Mouse (Mus musculus) neural tube, embryonic 12.5 days (tissue): Measurements from ENCODE around the gene Tagln2. TPM values are rescaled to one million over a fixed set of nuclear protein-coding genes. Genes with fewer than 3 reads are reported as not detected.
A peak's percentile ranks its signal among the peaks of the same experiment; 100 is the strongest.

Experiments used
- ATAC-seq: fragments of 200-750 bp; cut with Nextera tagmentation; 2 replicates; pipeline ENCODE4 v1.8.0; 2017; ENCODE audit warnings: low read depth, mild to moderate bottlenecking, moderate TSS enrichment, moderate library complexity; ENCODE audit not compliant: low FRiP score
- H3K27ac ChIP-seq: fragments of 300-500 bp; sonication (generic); 2 replicates; pipeline ENCODE4 v1.5.1; 2016
- H3K27me3 ChIP-seq: fragments of 300-500 bp; sonication (generic); replicated peaks from 2 replicates; pipeline ENCODE4 v1.6.1; 2016; ENCODE audit warnings: mild to moderate bottlenecking
- H3K36me3 ChIP-seq: fragments of 300-500 bp; sonication (generic); 2 replicates; pipeline ENCODE4 v1.6.1; 2016; ENCODE audit warnings: mild to moderate bottlenecking
- H3K4me1 ChIP-seq: fragments of 300-500 bp; sonication (generic); 2 replicates; pipeline ENCODE4 v1.6.1; 2016
- H3K4me2 ChIP-seq: fragments of 300-500 bp; sonication (generic); replicated peaks from 2 replicates; pipeline ENCODE4 v1.6.1; 2016; ENCODE audit warnings: mild to moderate bottlenecking
- H3K4me3 ChIP-seq: fragments of 300-500 bp; sonication (generic); 2 replicates; pipeline ENCODE4 v1.5.1; 2016
- H3K9ac ChIP-seq: fragments of 300-500 bp; sonication (generic); 2 replicates; pipeline ENCODE4 v1.6.1; 2016; ENCODE audit warnings: mild to moderate bottlenecking
- H3K9me3 ChIP-seq: fragments of 300-500 bp; sonication (generic); 2 replicates; pipeline ENCODE4 v1.6.1; 2016; ENCODE audit warnings: mild to moderate bottlenecking
- WGBS: fragments of 180-500 bp; shearing (Covaris S2); methylation state at CpG from one replicate; pipeline ENCODE4 v1.1.7; 2016; 5-methylcytosine and 5-hydroxymethylcytosine counted together
- polyA plus RNA-seq: library from polyadenylated mRNA; unstranded; fragments of >200 nt; fragmentation: Nextera tagmentation; extraction: Ambion mirVana; gene quantifications from 2 replicates; pipeline ENCODE4 v1.2.1, GENCODE M21; 2016

Gene Tagln2
- polyA plus RNA-seq, 1 experiment from 2014 or later = 131 TPM

DNA sequence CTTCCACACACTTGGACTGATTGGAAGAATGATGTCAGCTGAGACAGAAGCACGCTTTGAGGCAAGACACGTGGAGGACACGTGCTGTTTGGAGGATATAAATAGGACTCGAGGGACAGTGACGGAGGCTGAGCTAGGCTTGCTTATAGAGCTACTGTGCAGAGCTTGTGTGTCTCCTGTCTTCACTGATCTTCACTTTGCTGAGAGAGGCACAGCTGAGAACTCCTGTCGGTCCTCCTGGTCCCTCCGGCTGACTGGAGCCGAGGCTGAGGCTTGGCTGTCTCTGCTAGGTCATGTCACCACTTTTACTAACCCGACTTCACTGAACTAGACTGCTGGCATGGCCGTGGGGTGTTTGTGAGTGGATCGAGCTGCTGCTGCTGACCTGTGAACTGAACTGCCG lies 23.9 kb downstream of the Tagln2 start:
- Histone ChIP-seq H3K27me3 (no peaks in the 10 kb centered on the region), H3K9me3 (no peaks in the 10 kb centered on the region), H3K4me2 (no peak overlapping the region), H3K36me3 (no peaks in the 10 kb centered on the region), H3K4me1 (peaks cover 15% of the 10 kb centered on the region), H3K27ac (no peak overlapping the region), H3K4me3 (no peak overlapping the region), H3K9ac (no peak overlapping the region)
- ATAC-seq = no peak
- 69% methylated on average over 12 of the region's 12 CpGs for WGBS

DNA sequence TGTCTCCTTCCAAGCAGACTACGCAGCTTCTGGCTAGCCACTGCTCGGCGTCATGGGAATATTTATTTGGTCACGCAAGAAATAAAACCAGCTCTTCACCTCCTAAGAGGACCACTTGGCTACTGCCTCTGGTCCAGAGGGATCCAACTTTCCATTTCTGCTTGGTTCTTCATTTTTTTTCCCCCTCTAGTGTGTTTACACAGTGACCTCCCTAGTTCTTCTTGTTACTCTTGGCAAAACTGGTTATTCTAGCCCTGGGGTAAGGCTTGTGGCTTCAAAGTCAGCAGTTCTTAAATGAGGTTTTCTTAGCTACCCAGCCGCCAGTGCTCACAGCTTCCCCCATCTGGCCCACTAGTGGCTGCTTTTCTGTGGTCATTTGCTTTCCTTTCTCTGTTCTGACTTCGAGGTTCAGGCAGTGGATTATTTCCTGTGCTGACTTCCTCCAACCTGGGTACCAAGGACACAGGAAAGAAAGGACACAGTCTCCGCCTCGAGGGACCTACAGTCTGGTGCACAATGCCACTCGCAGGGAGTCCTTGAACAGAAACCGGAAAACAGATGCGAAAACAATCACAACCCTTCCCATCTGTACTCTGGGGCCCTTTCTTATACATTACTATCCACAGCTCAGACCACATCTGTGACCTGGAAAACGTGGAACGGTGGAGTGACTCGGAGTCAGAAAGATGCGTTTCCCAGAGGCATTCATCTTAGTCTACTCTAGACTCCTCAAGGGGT lies 25.3 kb downstream of the Tagln2 start:
- Histone ChIP-seq H3K9me3 (no peaks in the 10 kb centered on the region), H3K4me1 (peaks cover 15% of the 10 kb centered on the region), H3K36me3 (no peaks in the 10 kb centered on the region), H3K4me2 (no peak overlapping the region), H3K4me3 (no peak overlapping the region), H3K27ac (no peak overlapping the region), H3K9ac (no peak overlapping the region), H3K27me3 (no peaks in the 10 kb centered on the region)
- WGBS = 36% methylated on average over 15 of the region's 15 CpGs
- ATAC-seq = no peak

DNA sequence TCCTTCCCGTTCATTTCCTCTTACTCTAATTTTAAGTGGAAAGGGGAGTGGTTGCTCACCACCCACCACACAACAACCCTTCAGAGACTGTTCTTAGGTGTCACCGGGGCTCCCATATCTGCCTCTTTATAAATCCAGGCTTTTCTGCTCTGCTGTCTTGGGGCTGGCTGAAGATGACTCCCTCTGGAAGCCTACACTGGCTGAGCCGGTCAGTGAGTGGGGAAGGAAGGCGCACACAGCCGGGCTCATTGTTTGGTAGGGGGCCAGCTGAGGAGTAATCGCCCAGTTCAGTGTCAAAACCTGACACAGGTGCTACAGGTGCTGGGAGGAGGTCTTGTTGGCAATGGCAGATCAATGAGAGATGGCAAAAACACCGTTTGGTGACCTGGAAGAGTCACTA lies 26.1 kb downstream of the Tagln2 start:
- Histone ChIP-seq H3K27me3 (no peaks in the 10 kb centered on the region), H3K4me2 (no peak overlapping the region), H3K27ac (no peak overlapping the region), H3K9me3 (no peaks in the 10 kb centered on the region), H3K36me3 (no peaks in the 10 kb centered on the region), H3K4me1 (peaks cover 18% of the 10 kb centered on the region), H3K4me3 (no peak overlapping the region), H3K9ac (no peak overlapping the region)
- ATAC-seq = no peak
- 80% methylated on average over 7 of the region's 7 CpGs for WGBS

DNA sequence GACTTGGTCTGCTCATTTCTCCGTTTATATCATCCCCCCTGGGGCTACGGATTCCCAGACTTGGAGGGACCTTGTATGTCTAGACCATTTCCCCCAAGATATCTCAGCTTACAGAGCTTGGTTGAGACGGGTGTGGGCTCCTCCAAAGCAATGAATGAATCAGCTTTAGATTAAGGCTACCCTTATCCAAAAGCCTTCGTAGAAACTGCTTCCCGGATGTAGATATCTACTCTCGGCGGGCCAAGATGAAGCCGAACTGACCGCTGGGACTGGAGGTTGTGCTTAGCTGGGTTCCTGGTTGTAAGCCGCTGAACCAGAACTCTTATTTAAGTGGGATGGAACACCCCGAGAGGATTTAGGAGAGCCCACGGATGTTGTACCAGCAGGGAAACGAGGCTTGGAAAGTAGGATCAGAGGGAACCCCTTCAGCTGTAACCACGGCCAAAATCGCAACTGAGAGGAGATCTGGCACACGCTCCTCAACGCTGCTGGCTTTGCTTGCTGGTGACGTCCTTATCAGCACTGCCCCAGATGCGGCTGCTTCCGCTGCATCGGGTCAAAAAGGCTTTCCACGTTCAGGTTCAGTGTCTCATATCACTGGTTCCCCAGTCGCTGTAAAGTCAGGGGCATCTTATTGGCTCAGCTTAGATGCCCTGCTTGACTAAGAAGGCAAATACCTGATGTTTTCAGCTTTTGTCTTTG lies 26.7 kb downstream of the Tagln2 start:
- Histone ChIP-seq H3K4me2 (no peak overlapping the region), H3K9me3 (no peaks in the 10 kb centered on the region), H3K4me1 (peaks cover 15% of the 10 kb centered on the region), H3K9ac (no peak overlapping the region), H3K4me3 (no peak overlapping the region), H3K36me3 (no peaks in the 10 kb centered on the region), H3K27me3 (0 out of 2 replicates have a peak, but pooled peaks cover under 1% of the 10 kb centered on the region), H3K27ac (no peak overlapping the region)
- no peak for ATAC-seq
- 83% methylated on average over 23 of the region's 23 CpGs for WGBS

DNA sequence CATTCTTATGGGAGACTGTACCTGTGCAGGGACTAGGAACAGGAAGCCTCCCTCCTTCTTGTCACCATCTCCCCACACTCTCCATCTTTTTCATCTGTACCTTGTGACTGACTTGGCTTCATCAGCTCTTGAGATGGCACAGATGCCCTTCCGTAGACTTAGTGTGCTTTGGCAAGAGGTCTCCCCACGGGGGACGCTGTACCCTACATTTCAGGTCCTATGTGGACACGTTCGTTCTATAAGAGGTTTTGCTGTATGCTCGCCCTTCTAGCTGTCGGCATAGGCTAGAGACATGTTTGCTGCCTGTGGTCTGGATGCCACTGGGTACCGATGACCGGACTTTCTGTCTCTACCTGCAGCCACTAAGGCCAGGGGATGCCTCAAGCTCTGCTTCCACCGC lies 27.6 kb downstream of the Tagln2 start:
- no peak overlapping the region for H3K4me2 ChIP-seq
- 94% methylated on average over 10 of the region's 10 CpGs for WGBS
- peaks cover 18% of the 10 kb centered on the region for H3K4me1 ChIP-seq
- H3K27me3 ChIP-seq = peaks cover 6% of the 10 kb centered on the region; the same call in 1 of the 2 replicates
- no peaks in the 10 kb centered on the region for H3K36me3 ChIP-seq
- ATAC-seq = no peak
- no peak overlapping the region for H3K9ac ChIP-seq
- no peak overlapping the region for H3K27ac ChIP-seq
- no peak overlapping the region for H3K4me3 ChIP-seq
- no peaks in the 10 kb centered on the region for H3K9me3 ChIP-seq

DNA sequence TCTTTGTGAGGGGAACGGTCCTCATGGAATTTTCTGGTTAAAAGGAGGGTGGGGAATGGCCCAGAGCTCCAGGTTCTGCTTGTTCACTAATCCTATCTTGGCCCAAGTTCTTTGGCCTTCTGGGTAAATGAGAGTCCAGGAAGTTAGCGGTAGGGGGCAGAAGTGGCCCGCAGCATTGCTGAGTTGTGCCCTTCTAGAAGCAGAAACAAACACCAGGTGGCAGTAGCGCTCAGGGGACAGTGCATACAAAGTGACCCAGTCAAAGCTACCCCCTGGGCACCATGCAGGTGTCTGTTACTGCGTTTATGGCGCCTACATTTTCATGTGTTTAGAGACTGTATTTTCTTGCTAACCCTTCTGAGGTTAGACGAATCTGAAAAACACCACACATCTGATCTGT lies 28.9 kb downstream of the Tagln2 start:
- peak; percentile 73 for ATAC-seq
- Histone ChIP-seq H3K27ac (no peak overlapping the region), H3K4me1 (peaks cover 20% of the 10 kb centered on the region), H3K4me2 (no peak overlapping the region), H3K27me3 (peaks cover 6% of the 10 kb centered on the region; the same call in 1 of the 2 replicates), H3K9ac (no peak overlapping the region), H3K9me3 (no peaks in the 10 kb centered on the region), H3K36me3 (no peaks in the 10 kb centered on the region), H3K4me3 (no peak overlapping the region)
- WGBS = 7% methylated on average over 7 of the region's 7 CpGs

DNA sequence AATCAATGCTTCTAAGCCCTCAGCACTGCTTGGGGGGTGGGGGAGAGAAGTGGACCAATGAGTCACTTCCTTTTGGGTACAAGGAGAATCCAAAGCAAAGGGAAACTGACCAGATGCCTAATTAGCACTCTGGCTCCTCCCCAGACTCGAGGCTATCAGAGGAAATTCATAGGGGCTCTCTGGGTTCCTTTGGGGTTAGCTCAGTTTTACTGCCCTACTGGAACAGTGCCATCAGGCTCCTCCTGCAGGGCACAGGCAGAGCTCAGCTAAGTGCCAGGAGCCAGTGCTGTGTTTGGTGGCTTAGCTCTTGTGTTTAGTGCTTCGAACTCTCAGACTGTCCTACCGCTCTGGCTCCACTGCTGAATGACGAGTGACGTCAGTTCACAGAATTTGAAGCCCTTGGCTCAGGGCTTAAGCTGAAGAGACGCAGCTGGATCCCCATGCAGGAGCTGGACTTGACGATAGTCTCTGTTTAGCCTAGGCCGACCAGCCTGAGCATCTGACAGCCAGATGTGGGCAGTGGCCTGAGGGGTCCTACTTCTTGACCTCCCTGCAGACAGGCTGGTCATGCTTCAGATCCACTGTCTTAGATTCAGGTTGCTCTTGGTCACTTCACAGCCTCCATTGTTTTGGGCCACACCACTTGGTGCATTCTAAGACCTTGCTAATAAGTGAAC lies 30.8 kb downstream of the Tagln2 start:
- Histone ChIP-seq H3K4me3 (no peak overlapping the region), H3K27me3 (peaks cover 6% of the 10 kb centered on the region; the same call in 1 of the 2 replicates), H3K9ac (no peak overlapping the region), H3K27ac (no peak overlapping the region), H3K36me3 (no peaks in the 10 kb centered on the region), H3K9me3 (no peaks in the 10 kb centered on the region), H3K4me1 (peaks cover 17% of the 10 kb centered on the region), H3K4me2 (no peak overlapping the region)
- WGBS = 27% methylated on average over 8 of the region's 8 CpGs
- peak; percentile 26 for ATAC-seq

DNA sequence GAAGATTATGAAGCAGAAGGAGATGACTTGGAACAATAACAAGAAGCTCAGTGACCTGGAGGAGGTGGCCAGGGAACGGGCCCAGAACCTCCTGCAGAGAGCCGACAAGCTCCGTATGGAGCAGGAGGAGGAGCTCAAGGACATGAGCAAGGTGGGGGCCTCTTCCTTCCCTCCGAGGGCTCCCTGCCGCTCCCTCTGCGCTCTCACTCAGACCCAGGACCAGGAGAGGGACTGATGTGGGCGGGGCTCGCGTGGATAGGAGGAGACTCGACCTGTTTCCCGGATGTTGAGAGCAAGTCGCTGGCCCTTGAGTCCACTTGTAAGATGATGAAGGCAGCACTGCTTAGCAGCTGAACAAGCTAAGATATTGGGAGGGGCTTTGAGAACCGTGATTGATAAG lies 32.7 kb downstream of the Tagln2 start:
- no peaks in the 10 kb centered on the region for H3K9me3 ChIP-seq
- no peak overlapping the region for H3K27ac ChIP-seq
- H3K4me1 ChIP-seq = peaks cover 17% of the 10 kb centered on the region
- H3K4me2 ChIP-seq = peak overlapping the region; percentile 46
- no peaks in the 10 kb centered on the region for H3K36me3 ChIP-seq
- WGBS = 6% methylated on average over 13 of the region's 13 CpGs
- H3K4me3 ChIP-seq = no peak overlapping the region
- no peak for ATAC-seq
- H3K27me3 ChIP-seq = peaks cover 6% of the 10 kb centered on the region; the same call in 1 of the 2 replicates
- H3K9ac ChIP-seq = no peak overlapping the region

DNA sequence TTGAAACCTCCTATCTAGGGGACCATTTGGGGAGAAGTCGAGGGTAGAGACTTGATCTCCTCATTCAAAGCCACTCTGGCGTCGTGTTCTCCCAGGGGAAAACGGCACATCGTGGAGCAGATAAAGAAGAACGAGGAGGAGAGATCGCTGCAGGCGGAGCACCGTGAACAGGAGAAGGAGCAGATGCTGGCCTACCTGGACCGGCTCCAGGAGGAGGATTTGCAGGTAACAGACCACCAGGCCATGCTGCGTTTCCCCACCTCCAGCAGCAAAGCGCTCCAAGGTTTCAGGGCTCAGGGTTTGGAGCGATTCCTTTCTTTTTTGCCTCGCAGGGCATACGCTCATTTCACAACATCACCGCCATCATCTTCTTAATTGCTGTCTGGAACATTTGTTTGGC lies 35.3 kb downstream of the Tagln2 start:
- peaks cover 6% of the 10 kb centered on the region; the same call in 1 of the 2 replicates for H3K27me3 ChIP-seq
- no peak for ATAC-seq
- WGBS = 76% methylated on average over 16 of the region's 16 CpGs
- no peaks in the 10 kb centered on the region for H3K36me3 ChIP-seq
- peaks cover 17% of the 10 kb centered on the region for H3K4me1 ChIP-seq
- H3K27ac ChIP-seq = no peak overlapping the region
- no peak overlapping the region for H3K9ac ChIP-seq
- no peaks in the 10 kb centered on the region for H3K9me3 ChIP-seq
- no peak overlapping the region for H3K4me2 ChIP-seq
- H3K4me3 ChIP-seq = no peak overlapping the region

DNA sequence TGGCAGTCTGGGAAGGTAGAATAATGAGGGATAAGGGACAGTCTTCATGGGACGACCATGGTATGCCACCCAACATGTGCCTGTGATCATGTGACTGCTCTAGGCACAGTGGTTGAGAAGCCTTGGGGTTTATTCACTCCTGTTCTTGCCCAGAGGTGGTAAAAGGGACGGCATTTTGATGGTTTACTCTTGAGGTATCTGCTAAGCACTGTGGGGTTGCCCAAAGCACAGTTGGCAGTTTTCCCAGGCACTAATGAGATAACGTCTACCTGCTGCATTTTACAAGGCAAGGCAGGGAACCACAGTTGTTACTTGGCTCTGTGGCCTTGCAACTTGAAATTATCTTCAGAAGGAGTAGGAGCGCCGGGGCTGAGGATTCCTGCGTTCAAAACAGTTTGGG lies 40.0 kb downstream of the Tagln2 start:
- WGBS = 80% methylated on average over 6 of the region's 6 CpGs
- no peak for ATAC-seq

DNA sequence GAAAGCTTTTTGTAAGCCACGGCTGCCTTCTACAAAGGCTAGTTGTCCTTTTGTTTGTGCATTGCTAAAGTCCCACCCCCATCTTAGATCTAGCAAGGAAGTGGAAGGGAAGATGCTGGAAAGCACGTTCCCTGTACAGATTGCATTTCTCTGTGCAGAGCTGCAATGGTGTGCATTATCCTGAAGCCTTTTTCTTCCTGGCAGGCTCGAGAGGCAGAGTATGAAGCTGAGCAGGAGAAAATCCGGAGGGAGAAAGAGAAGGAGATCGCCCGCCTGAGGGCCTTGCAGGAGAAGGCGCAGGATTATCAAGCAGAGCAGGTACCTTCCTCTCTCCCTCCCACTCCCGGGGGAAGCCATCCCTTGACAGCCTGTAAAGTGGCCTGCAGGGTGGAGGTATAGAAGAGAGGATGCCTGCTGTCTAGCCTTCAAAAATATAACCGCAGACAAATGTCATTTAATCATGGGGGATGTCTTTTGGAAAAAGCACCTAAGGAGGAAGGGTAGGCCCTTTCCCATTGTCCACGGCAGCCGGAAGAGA lies 40.5 kb downstream of the Tagln2 start:
- no peak for ATAC-seq
- H3K36me3 ChIP-seq = no peaks in the 10 kb centered on the region
- H3K4me1 ChIP-seq = peaks cover 3% of the 10 kb centered on the region; the same call in 1 of the 2 replicates
- H3K9me3 ChIP-seq = no peaks in the 10 kb centered on the region
- no peaks in the 10 kb centered on the region for H3K27me3 ChIP-seq
- H3K4me2 ChIP-seq = no peak overlapping the region
- H3K9ac ChIP-seq = no peak overlapping the region
- 57% methylated on average over 11 of the region's 11 CpGs for WGBS
- H3K27ac ChIP-seq = no peak overlapping the region
- no peak overlapping the region for H3K4me3 ChIP-seq

More for the DNA sequence above, 40.0 kb downstream of the Tagln2 start:
- Histone ChIP-seq H3K36me3 (no peaks in the 10 kb centered on the region), H3K9me3 (no peaks in the 10 kb centered on the region), H3K9ac (no peak overlapping the region), H3K4me2 (no peak overlapping the region), H3K27ac (no peak overlapping the region), H3K4me1 (peaks cover 3% of the 10 kb centered on the region; the same call in 1 of the 2 replicates), H3K4me3 (no peak overlapping the region), H3K27me3 (no peaks in the 10 kb centered on the region)

DNA sequence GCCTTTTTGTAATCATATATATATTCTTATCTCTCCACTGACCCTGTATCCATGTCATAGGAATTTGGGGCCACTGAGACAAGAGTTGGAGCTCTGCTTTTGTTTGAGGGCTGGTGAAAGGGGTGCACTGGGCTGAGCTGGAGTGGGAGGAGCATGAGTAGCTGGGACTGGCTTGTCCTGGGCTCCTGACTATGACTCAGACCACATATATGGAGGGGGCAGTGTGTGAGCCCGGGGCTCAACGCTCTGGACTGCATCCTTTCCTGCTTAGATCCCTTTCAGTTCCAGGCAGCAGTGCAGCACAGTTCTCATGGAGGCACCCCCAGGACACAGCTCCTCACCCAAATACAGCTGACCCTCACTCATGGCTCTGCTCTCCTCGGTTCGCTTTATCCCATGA lies 46.2 kb downstream of the Tagln2 start:
- no peak overlapping the region for H3K4me3 ChIP-seq
- ATAC-seq = no peak
- H3K27ac ChIP-seq = no peak overlapping the region
- peaks cover 22% of the 10 kb centered on the region for H3K4me1 ChIP-seq
- no peaks in the 10 kb centered on the region for H3K9me3 ChIP-seq
- H3K36me3 ChIP-seq = no peaks in the 10 kb centered on the region
- H3K9ac ChIP-seq = no peak overlapping the region
- 98% methylated on average over 4 of the region's 4 CpGs for WGBS
- H3K4me2 ChIP-seq = no peak overlapping the region
- H3K27me3 ChIP-seq = no peaks in the 10 kb centered on the region
